Mouse (Mus musculus): ENCODE results near the gene Ms4a6d. TPM values are rescaled to one million over a fixed set of nuclear protein-coding genes. Genes with fewer than 3 reads are reported as not detected.

Ms4a6d gene
- polyA plus RNA-seq, 1 experiment from 2014 or later, result 2.6 TPM

Other genes with a start within 250 kb of the Ms4a6d start
- 5.0 and 5.6 TPM in 2 replicates for gene Ms4a4a, start 229.3 kb downstream of the Ms4a6d start, polyA plus RNA-seq (2015; fragmentation: Nextera tagmentation; extraction: Ambion mirVana)
- gene Ms4a4c, start 200.1 kb downstream of the Ms4a6d start, polyA plus RNA-seq (2015; fragmentation: Nextera tagmentation; extraction: Ambion mirVana), result 0.41 and 1.4 TPM in 2 replicates
- 0.17 and 0.30 TPM in 2 replicates for gene Ms4a4b, start 161.3 kb downstream of the Ms4a6d start, polyA plus RNA-seq (2015; fragmentation: Nextera tagmentation; extraction: Ambion mirVana)
- gene Ms4a6c, start 135.5 kb downstream of the Ms4a6d start, polyA plus RNA-seq (2015; fragmentation: Nextera tagmentation; extraction: Ambion mirVana), result 4.6 and 5.3 TPM in 2 replicates
- gene Gm8369, start 118.9 kb downstream of the Ms4a6d start, polyA plus RNA-seq (2015; fragmentation: Nextera tagmentation; extraction: Ambion mirVana), result not detected in 2 replicates
- gene Ms4a6b, start 88.3 kb downstream of the Ms4a6d start, polyA plus RNA-seq (2015; fragmentation: Nextera tagmentation; extraction: Ambion mirVana), result 3.2 and 4.1 TPM in 2 replicates
- gene Ms4a4d, start 68.0 kb downstream of the Ms4a6d start, polyA plus RNA-seq (2015; fragmentation: Nextera tagmentation; extraction: Ambion mirVana), result 0.17 and 0.19 TPM in 2 replicates
- gene Ms4a2, start 18.9 kb upstream of the Ms4a6d start, polyA plus RNA-seq (2015; fragmentation: Nextera tagmentation; extraction: Ambion mirVana), result 2.6 and 3.0 TPM in 2 replicates
- gene Ms4a3, start 36.0 kb upstream of the Ms4a6d start, polyA plus RNA-seq (2015; fragmentation: Nextera tagmentation; extraction: Ambion mirVana), result not detected in 2 replicates
- gene Oosp2, start 55.7 kb upstream of the Ms4a6d start, polyA plus RNA-seq (2015; fragmentation: Nextera tagmentation; extraction: Ambion mirVana), result not detected in 2 replicates
- gene Oosp1, start 86.3 kb upstream of the Ms4a6d start, polyA plus RNA-seq (2015; fragmentation: Nextera tagmentation; extraction: Ambion mirVana), result not detected in 2 replicates
- not detected in 2 replicates for gene Oosp3, start 92.2 kb upstream of the Ms4a6d start, polyA plus RNA-seq (2015; fragmentation: Nextera tagmentation; extraction: Ambion mirVana)
- gene Gif, start 142.7 kb upstream of the Ms4a6d start, polyA plus RNA-seq (2015; fragmentation: Nextera tagmentation; extraction: Ambion mirVana), result not detected in 2 replicates
- gene Mrpl16, start 165.5 kb upstream of the Ms4a6d start, polyA plus RNA-seq (2015; fragmentation: Nextera tagmentation; extraction: Ambion mirVana), result 49.2 and 54.4 TPM in 2 replicates
- gene Stx3, start 214.6 kb upstream of the Ms4a6d start, polyA plus RNA-seq (2015; fragmentation: Nextera tagmentation; extraction: Ambion mirVana), result 25.5 and 26.5 TPM in 2 replicates
- gene Olfr1417, start 234.4 kb upstream of the Ms4a6d start, polyA plus RNA-seq (2015; fragmentation: Nextera tagmentation; extraction: Ambion mirVana), result 0.16 TPM in 1 of 2 replicates, not detected in the other

Data from kidney, embryonic 16.5 days (tissue).